ENCODE assay signal across 33 mouse cellular contexts in genomic region chr15:98587751-98588150, GRCm38 (mm10). TPM values are rescaled to one million over a fixed set of nuclear protein-coding genes. Genes with fewer than 3 reads are reported as not detected.
DNase-seq lines count a peak whose midpoint lies in the region; ATAC-seq and TF ChIP-seq lines count a peak whose summit lies in the region.
"Had no signal": no experiment of that assay in that cellular context is flagged by ENCODE, and none has a peak within 500 bp of the region (broad histone marks: within the 10 kb centered on the region; RNA-seq: fewer than 3 reads in every experiment).

No protein-coding gene starts in this region.

- no peak for TF ChIP-seq POLR2A in CH12.LX (IDR thresholded peaks at IDR 0.05; ENCODE audit: low read depth, low read length)

- H3K4me2 ChIP-seq in liver, embryonic 13.5 days: no peak overlapping the region
- H3K4me2 ChIP-seq in liver, embryonic 11.5 days: no peak overlapping the region
- no peak overlapping the region for H3K4me2 ChIP-seq in CH12.LX (ENCODE audit: insufficient read depth, low read depth, poor library complexity, severe bottlenecking)
- H3K4me2 ChIP-seq: embryonic facial prominence, embryonic 15.5 days; forebrain, embryonic 12.5 days; heart, embryonic 15.5 days; hindbrain, embryonic 13.5 days; limb, embryonic 15.5 days; neural tube, embryonic 12.5 days had no signal

- H3K79me2 ChIP-seq in CH12.LX (replicated peaks; ENCODE audit: control insufficient read depth, extremely low read depth, insufficient read depth, poor library complexity, severe bottlenecking): no peaks in the 10 kb centered on the region

- TF ChIP-seq RAD21 in CH12.LX (IDR thresholded peaks at IDR 0.05; ENCODE audit: low read depth, low read length): no peak

- peaks cover 65% of the 10 kb centered on the region for H3K4me1 ChIP-seq in liver, embryonic 13.5 days (replicated peaks)
- H3K4me1 ChIP-seq in liver, embryonic 11.5 days (replicated peaks; ENCODE audit: control insufficient read depth, insufficient read depth, low read length): peaks cover 10% of the 10 kb centered on the region; the same call in 1 of the 2 replicates
- H3K4me1 ChIP-seq in CH12.LX (ENCODE audit: control insufficient read depth in 1 of 2, insufficient read depth in 2 of 2): peaks cover 0 to 7% of the 10 kb centered on the region in 2 experiments; a peak in 2 of 4 replicates
- H3K4me1 ChIP-seq: embryonic facial prominence, embryonic 15.5 days; limb, embryonic 15.5 days had no signal

- no peak overlapping the region for H3K9ac ChIP-seq in liver, embryonic 13.5 days
- H3K9ac ChIP-seq in liver, embryonic 11.5 days (ENCODE audit: low read depth, low read length): no peak overlapping the region
- H3K9ac ChIP-seq in CH12.LX (ENCODE audit: insufficient read depth, low read depth): no peak overlapping the region
- H3K9ac ChIP-seq: embryonic facial prominence, embryonic 15.5 days; forebrain, embryonic 12.5 days; forebrain, postnatal 0 days; heart, embryonic 15.5 days; hindbrain, embryonic 13.5 days; limb, embryonic 15.5 days; neural tube, embryonic 12.5 days had no signal

- no peaks in the 10 kb centered on the region for H3K27me3 ChIP-seq in liver, embryonic 13.5 days
- H3K27me3 ChIP-seq in liver, embryonic 11.5 days (replicated peaks; ENCODE audit: control insufficient read depth, insufficient read depth, low read length): no peaks in the 10 kb centered on the region
- peaks cover 67% of the 10 kb centered on the region for H3K27me3 ChIP-seq in CH12.LX (replicated peaks)
- H3K27me3 ChIP-seq: embryonic facial prominence, embryonic 15.5 days; forebrain, embryonic 12.5 days; heart, embryonic 15.5 days; hindbrain, embryonic 13.5 days; limb, embryonic 15.5 days; neural tube, embryonic 12.5 days had no signal

- no peak for DNase-seq in liver, embryonic 13.5 days
- DNase-seq in liver, embryonic 11.5 days (ENCODE audit: low spot score): no peak
- no peak for DNase-seq in CH12.LX (ENCODE audit: extremely low read depth)
- peak; percentile 65 for DNase-seq in naive thymus-derived CD4-positive, alpha-beta T cell, adult 2 months (ENCODE audit: low read depth)
- no peak for DNase-seq in adrenal gland, adult (ENCODE audit: inconsistent age in 2 of 2, low spot score in 1 of 2)
- no peak for DNase-seq in frontal cortex, adult 2 months (ENCODE audit: extremely low spot score in 1 of 2, low spot score in 1 of 2)
- DNase-seq: adrenal gland, adult 8-10 months; cerebellum, adult 2 months; cerebellum, postnatal 14 days; forebrain, postnatal 0 days; gastrocnemius, postnatal 10 days; heart, postnatal 36 days; kidney, adult 9 months; kidney, postnatal 10 days; lung, adult 2 months; lung, postnatal 10 days had no signal

- peak overlapping the region; percentile 21; the same call in 1 of the 2 replicates for H3K27ac ChIP-seq in liver, embryonic 13.5 days
- H3K27ac ChIP-seq in liver, embryonic 11.5 days (ENCODE audit: low read depth, low read length): no peak overlapping the region
- no peak overlapping the region for H3K27ac ChIP-seq in CH12.LX (ENCODE audit: insufficient read depth, low read depth)
- H3K27ac ChIP-seq: embryonic facial prominence, embryonic 10.5 days; embryonic facial prominence, embryonic 15.5 days; forebrain, embryonic 12.5 days; heart, embryonic 15.5 days; hindbrain, embryonic 13.5 days; limb, embryonic 10.5 days; limb, embryonic 15.5 days; macrophage; midbrain, embryonic 10.5 days; neural tube, embryonic 12.5 days had no signal

- H3K9me3 ChIP-seq in liver, embryonic 13.5 days (replicated peaks): no peaks in the 10 kb centered on the region
- no peaks in the 10 kb centered on the region for H3K9me3 ChIP-seq in liver, embryonic 11.5 days (ENCODE audit: control insufficient read depth, low read length)
- no peaks in the 10 kb centered on the region for H3K9me3 ChIP-seq in CH12.LX (replicated peaks; ENCODE audit: low read length)
- H3K9me3 ChIP-seq: embryonic facial prominence, embryonic 10.5 days; embryonic facial prominence, embryonic 15.5 days; forebrain, embryonic 12.5 days; heart, embryonic 15.5 days; hindbrain, embryonic 13.5 days; limb, embryonic 10.5 days; limb, embryonic 15.5 days; midbrain, embryonic 10.5 days; neural tube, embryonic 12.5 days had no signal

- dilution Hi-C loops in CH12.LX (cut with MboI; ENCODE audit: extremely low pct_ligation_motif_present, extremely low pct_unique_long_range_greater_than_20kb, low sequenced_read_pairs): no loop called here

- H3K4me3 ChIP-seq in liver, embryonic 13.5 days (replicated peaks): no peak overlapping the region
- H3K4me3 ChIP-seq in liver, embryonic 11.5 days (ENCODE audit: low read depth, low read length): no peak overlapping the region
- no peak overlapping the region for H3K4me3 ChIP-seq in CH12.LX (replicated peaks in 1 of 3; ENCODE audit: low read depth in 2 of 3, low read length in 2 of 3, poor library complexity in 1 of 3)
- H3K4me3 ChIP-seq: embryonic facial prominence, embryonic 10.5 days; embryonic facial prominence, embryonic 15.5 days; forebrain, embryonic 12.5 days; heart, embryonic 15.5 days; hindbrain, embryonic 13.5 days; limb, embryonic 10.5 days; limb, embryonic 15.5 days; midbrain, embryonic 10.5 days; neural tube, embryonic 12.5 days had no signal

- in situ Hi-C loops in CH12.LX (cut with MboI; ENCODE audit: low pct_ligation_motif_present, low pct_unique_long_range_greater_than_20kb, low sequenced_read_pairs): no loop called here

- no peak for TF ChIP-seq EP300 in CH12.LX (IDR thresholded peaks at IDR 0.05; ENCODE audit: low read length)

- 36% methylated on average over 11 of the region's 11 CpGs for WGBS in liver, embryonic 13.5 days (ENCODE audit: insufficient replicate concordance)
- 60% methylated on average over 11 of the region's 11 CpGs for WGBS in liver, embryonic 11.5 days

- ATAC-seq in liver, embryonic 13.5 days (ENCODE audit: low read depth): no peak
- no peak for ATAC-seq in liver, embryonic 11.5 days (replicated peaks; ENCODE audit: low FRiP score)
- peak; percentile 28 for ATAC-seq in activated CD4-positive, CD25-positive, alpha-beta regulatory T cell, adult 4 months
- ATAC-seq: forebrain, postnatal 0 days; intestine, postnatal 0 days; midbrain, embryonic 16.5 days had no signal

- TF ChIP-seq CTCF in CH12.LX (conservative IDR thresholded peaks at IDR 0.05 in 1 of 2, IDR thresholded peaks at IDR 0.05 in 1 of 2; ENCODE audit: low read depth in 2 of 2, low read length in 2 of 2): no peak

- H3K36me3 ChIP-seq in liver, embryonic 13.5 days: peaks cover 30% of the 10 kb centered on the region
- H3K36me3 ChIP-seq in liver, embryonic 11.5 days (ENCODE audit: control insufficient read depth, insufficient read depth, low read length): peaks cover 12% of the 10 kb centered on the region
- no peaks in the 10 kb centered on the region for H3K36me3 ChIP-seq in CH12.LX (replicated peaks in 1 of 2; ENCODE audit: control insufficient read depth in 1 of 2, insufficient read depth in 1 of 2, low read length in 1 of 2)

TF ChIP-seq in CH12.LX, 34 proteins besides CTCF, POLR2A, EP300 and RAD21 (continues in another document):
- peak; percentile 56; the same call in 1 of the 2 replicates for TF ChIP-seq BHLHE40 (IDR thresholded peaks at IDR 0.05; ENCODE audit: low read depth, low read length)

RNA-seq across cellular contexts. Expression of gene 4930415O20Rik, which starts 16.9 kb away (rescaled TPM):
- not detected in 2 replicates for polyA plus RNA-seq in liver, embryonic 13.5 days (2015; fragmentation: Nextera tagmentation; extraction: Ambion mirVana)
- 0.55 TPM in 1 of 2 replicates, not detected in the other for polyA plus RNA-seq in liver, embryonic 11.5 days (2014; fragmentation: Nextera tagmentation; extraction: Ambion mirVana)
- not detected in 2 replicates for total RNA-seq in CH12.LX (2012; rRNA removed)
- total RNA-seq in CH12.LX (2014; rRNA removed): not detected in 2 replicates
- polyA plus RNA-seq in CH12.LX (2012; ENCODE audit: insufficient read length, low read depth): not detected in 2 replicates
- polyA plus RNA-seq in activated CD4-positive, CD25-positive, alpha-beta regulatory T cell, adult 4 months (2017; shearing (Covaris generic)): not detected
- polyA plus RNA-seq in frontal cortex, adult 2 months (2012; rRNA removed): 0.34 TPM in 1 of 2 replicates, not detected in the other
- total RNA-seq: adrenal gland, adult 8-10 months; forebrain, postnatal 0 days; gastrocnemius, postnatal 10 days; left cerebral cortex, postnatal 10 days had no signal
- polyA plus RNA-seq: cerebellum, adult 2 months; cortical plate, adult 2 months; embryonic facial prominence, embryonic 10.5 days; forebrain, embryonic 12.5 days; hindbrain, embryonic 13.5 days; intestine, postnatal 0 days; limb, embryonic 15.5 days; lung, adult 2 months; macrophage; midbrain, embryonic 10.5 days; midbrain, embryonic 16.5 days; neural tube, embryonic 12.5 days; stomach, embryonic 14.5 days; urinary bladder, adult 2 months had no signal

RNA-seq across cellular contexts. Expression of gene Ccnt1, which starts 17.0 kb away (rescaled TPM):
- 27.4 and 34.3 TPM in 2 replicates for polyA plus RNA-seq in liver, embryonic 13.5 days (2015; fragmentation: Nextera tagmentation; extraction: Ambion mirVana)
- 56.0 and 56.3 TPM in 2 replicates for polyA plus RNA-seq in liver, embryonic 11.5 days (2014; fragmentation: Nextera tagmentation; extraction: Ambion mirVana)
- 36.8 and 42.1 TPM in 2 replicates for total RNA-seq in CH12.LX (2012; rRNA removed)
- 38.1 and 41.3 TPM in 2 replicates for total RNA-seq in CH12.LX (2014; rRNA removed)
- polyA plus RNA-seq in CH12.LX (2012; ENCODE audit: insufficient read length, low read depth): 62.1 and 73.3 TPM in 2 replicates
- polyA plus RNA-seq in activated CD4-positive, CD25-positive, alpha-beta regulatory T cell, adult 4 months (2017; shearing (Covaris generic)): 10 to 100 TPM; 71.1 to 73.1 TPM
- polyA plus RNA-seq in frontal cortex, adult 2 months (2012; rRNA removed): 18.8 and 21.1 TPM in 2 replicates

RNA-seq across cellular contexts. Expression of gene Adcy6, which starts 22.1 kb away (rescaled TPM):
- polyA plus RNA-seq in liver, embryonic 13.5 days (2015; fragmentation: Nextera tagmentation; extraction: Ambion mirVana): 5.2 and 6.2 TPM in 2 replicates
- 8.3 and 12.3 TPM in 2 replicates for polyA plus RNA-seq in liver, embryonic 11.5 days (2014; fragmentation: Nextera tagmentation; extraction: Ambion mirVana)
- 1.5 and 2.6 TPM in 2 replicates for total RNA-seq in CH12.LX (2012; rRNA removed)
- total RNA-seq in CH12.LX (2014; rRNA removed): 0.05 TPM in 1 of 2 replicates, not detected in the other
- polyA plus RNA-seq in CH12.LX (2012; ENCODE audit: insufficient read length, low read depth): 0.06 and 0.11 TPM in 2 replicates
- polyA plus RNA-seq in activated CD4-positive, CD25-positive, alpha-beta regulatory T cell, adult 4 months (2017; shearing (Covaris generic)): under 1 TPM; 0.36 to 0.56 TPM
- 40.3 and 45.6 TPM in 2 replicates for polyA plus RNA-seq in frontal cortex, adult 2 months (2012; rRNA removed)

RNA-seq across cellular contexts. Expression of gene Cacnb3, which starts 42.9 kb away (rescaled TPM):
- 1.4 and 1.5 TPM in 2 replicates for polyA plus RNA-seq in liver, embryonic 13.5 days (2015; fragmentation: Nextera tagmentation; extraction: Ambion mirVana)
- polyA plus RNA-seq in liver, embryonic 11.5 days (2014; fragmentation: Nextera tagmentation; extraction: Ambion mirVana): 13.2 TPM in 2 replicates
- total RNA-seq in CH12.LX (2012; rRNA removed) (2.9 and 4.3 TPM in 2 replicates), CH12.LX (2014; rRNA removed) (2.3 and 2.5 TPM in 2 replicates)
- polyA plus RNA-seq in CH12.LX (2012; ENCODE audit: insufficient read length, low read depth): 5.7 and 7.0 TPM in 2 replicates
- polyA plus RNA-seq in activated CD4-positive, CD25-positive, alpha-beta regulatory T cell, adult 4 months (2017; shearing (Covaris generic)): under 1 TPM in 1 of 2 experiments, not detected in 1; 0.19 TPM
- polyA plus RNA-seq in frontal cortex, adult 2 months (2012; rRNA removed): 377 and 417 TPM in 2 replicates

RNA-seq across cellular contexts. Expression of gene Kansl2, which starts 53.7 kb away (rescaled TPM):
- 49.7 and 54.6 TPM in 2 replicates for polyA plus RNA-seq in liver, embryonic 13.5 days (2015; fragmentation: Nextera tagmentation; extraction: Ambion mirVana)
- polyA plus RNA-seq in liver, embryonic 11.5 days (2014; fragmentation: Nextera tagmentation; extraction: Ambion mirVana): 92.6 and 94.2 TPM in 2 replicates
- 59.6 and 84.7 TPM in 2 replicates for total RNA-seq in CH12.LX (2012; rRNA removed)
- total RNA-seq in CH12.LX (2014; rRNA removed): 101 and 103 TPM in 2 replicates
- 111 and 125 TPM in 2 replicates for polyA plus RNA-seq in CH12.LX (2012; ENCODE audit: insufficient read length, low read depth)
- 10 to 100 TPM; 29.0 to 35.9 TPM for polyA plus RNA-seq in activated CD4-positive, CD25-positive, alpha-beta regulatory T cell, adult 4 months (2017; shearing (Covaris generic))
- polyA plus RNA-seq in frontal cortex, adult 2 months (2012; rRNA removed): 54.4 and 56.4 TPM in 2 replicates
